Mouse (Mus musculus) MEL (cell line): Measurements from ENCODE around the gene Stra6.

ENCODE experiments used
- BHLHE40 ChIP-seq: IDR thresholded peaks from 2 replicates; pipeline ENCODE4 v1.6.1; 2012; ENCODE audit warnings: low read depth, mild to moderate bottlenecking, inconsistent platforms, low read length, improper control_type of control experiment, borderline replicate concordance
- CTCF ChIP-seq, 3 experiments: IDR thresholded peaks in 2 of 3; conservative IDR thresholded peaks in 1 of 3; 2 replicates each; pipeline ENCODE4 v1.5.1; 2011 to 2012; ENCODE audit warnings: low read length in 3 of 3, low read depth in 2 of 3, mild to moderate bottlenecking in 2 of 3, improper control_type of control experiment in 1 of 3, inconsistent platforms in 1 of 3, mixed read lengths in 1 of 3, moderate library complexity in 1 of 3; ENCODE audit not compliant: control insufficient read depth in 1 of 3, insufficient read depth in 1 of 3, poor library complexity in 1 of 3, severe bottlenecking in 1 of 3
- KAT2A ChIP-seq: conservative IDR thresholded peaks from 2 replicates; pipeline ENCODE4 v1.6.1; 2012; ENCODE audit warnings: low read depth, low read length, improper control_type of control experiment, inconsistent platforms
- POLR2A ChIP-seq, 2 experiments: IDR thresholded peaks; 2 replicates each; pipeline ENCODE4 v1.6.1; 2011 to 2012; ENCODE audit warnings: low read length in 2 of 2, mild to moderate bottlenecking in 2 of 2, control low read depth in 1 of 2, improper control_type of control experiment in 1 of 2, low read depth in 1 of 2, moderate library complexity in 1 of 2; ENCODE audit not compliant: control insufficient read depth in 1 of 2, insufficient read depth in 1 of 2, poor library complexity in 1 of 2
- TAL1 ChIP-seq: IDR thresholded peaks from 2 replicates; pipeline ENCODE4 v1.6.1; 2012; ENCODE audit warnings: mild to moderate bottlenecking, inconsistent platforms, low read length, moderate library complexity, mixed read lengths
- UBTF ChIP-seq: IDR thresholded peaks from 2 replicates; pipeline ENCODE4 v1.6.1; 2012; ENCODE audit warnings: low read depth, mild to moderate bottlenecking, inconsistent platforms, low read length, improper control_type of control experiment, moderate library complexity, borderline replicate concordance; ENCODE audit not compliant: insufficient read depth

DNA sequence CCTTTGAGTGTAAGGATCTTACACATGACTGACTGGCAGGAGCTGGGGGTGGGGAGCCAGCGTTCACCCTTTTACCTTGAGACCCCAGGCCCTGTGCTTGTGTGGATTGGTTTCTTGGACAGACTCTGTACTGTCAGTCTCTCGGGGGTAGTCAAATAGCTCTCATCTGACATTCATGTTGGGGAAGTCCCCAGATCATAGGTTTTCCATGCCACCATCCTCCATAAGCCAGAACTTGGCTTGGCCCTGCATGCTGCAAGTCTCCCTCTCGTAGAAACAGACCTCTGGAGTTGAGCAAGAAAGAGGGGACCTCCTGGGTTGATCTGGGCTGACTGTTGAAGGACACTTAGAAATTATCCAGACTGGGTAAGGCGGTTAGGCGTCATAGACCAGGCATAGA is 45.2 kb upstream of the Stra6 start:
- TF ChIP-seq BHLHE40 (no peak), KAT2A (no peak), POLR2A (IDR thresholded peaks at IDR 0.05; ENCODE audit: control insufficient read depth in 1 of 2, insufficient read depth in 1 of 2, low read depth in 1 of 2, low read length in 2 of 2, poor library complexity in 1 of 2) (no peak), TAL1 (no peak), UBTF (no peak), CTCF (IDR thresholded peaks at IDR 0.05 in 2 of 3, conservative IDR thresholded peaks at IDR 0.05 in 1 of 3; ENCODE audit: control insufficient read depth in 1 of 3, insufficient read depth in 1 of 3, low read depth in 2 of 3, low read length in 3 of 3, poor library complexity in 1 of 3, severe bottlenecking in 1 of 3) (no peak)
